Mouse (Mus musculus) liver, embryonic 13.5 days (tissue): ENCODE data around the gene Rpp40. TPM values are rescaled to one million over a fixed set of nuclear protein-coding genes. Genes with fewer than 3 reads are reported as not detected.

Experiments
- ATAC-seq: fragments of 200-750 bp; cut with Nextera tagmentation; 2 replicates; pipeline ENCODE4 v1.8.0; 2017; ENCODE audit warnings: low read depth, mild to moderate bottlenecking, moderate number of reproducible peaks, moderate library complexity
- DNase-seq: peaks from one replicate; pipeline ENCODE4 v3.0.0; 2022
- H3K27ac ChIP-seq: fragments of 300-500 bp; sonication (generic); 2 replicates; pipeline ENCODE4 v1.5.1; 2015; ENCODE audit warnings: moderate library complexity, mild to moderate bottlenecking, inconsistent platforms
- H3K27me3 ChIP-seq: fragments of 300-500 bp; sonication (generic); 2 replicates; pipeline ENCODE4 v1.6.1; 2015; ENCODE audit warnings: mild to moderate bottlenecking, inconsistent platforms
- H3K36me3 ChIP-seq: fragments of 300-500 bp; sonication (generic); 2 replicates; pipeline ENCODE4 v1.6.1; 2015; ENCODE audit warnings: mild to moderate bottlenecking, inconsistent platforms
- H3K4me1 ChIP-seq: fragments of 300-500 bp; sonication (generic); replicated peaks from 2 replicates; pipeline ENCODE4 v1.6.1; 2015; ENCODE audit warnings: inconsistent platforms
- H3K4me2 ChIP-seq: fragments of 300-500 bp; sonication (generic); 2 replicates; pipeline ENCODE4 v1.6.1; 2015; ENCODE audit warnings: inconsistent platforms, mild to moderate bottlenecking, moderate library complexity
- H3K4me3 ChIP-seq: fragments of 300-500 bp; sonication (generic); replicated peaks from 2 replicates; pipeline ENCODE4 v1.5.1; 2015; ENCODE audit warnings: mild to moderate bottlenecking, inconsistent platforms
- H3K9ac ChIP-seq: fragments of 300-500 bp; sonication (generic); 2 replicates; pipeline ENCODE4 v1.6.1; 2015; ENCODE audit warnings: mild to moderate bottlenecking, inconsistent platforms
- H3K9me3 ChIP-seq: fragments of 300-500 bp; sonication (generic); replicated peaks from 2 replicates; pipeline ENCODE4 v1.6.1; 2016; ENCODE audit warnings: inconsistent platforms
- WGBS: fragments of 180-500 bp; shearing (Covaris S2); methylation state at CpG from one replicate; pipeline ENCODE4 v1.1.7; 2015; ENCODE audit not compliant: insufficient replicate concordance; 5-methylcytosine and 5-hydroxymethylcytosine counted together
- polyA plus RNA-seq: library from polyadenylated mRNA; unstranded; fragments of >200 nt; fragmentation: Nextera tagmentation; extraction: Ambion mirVana; gene quantifications from 2 replicates; pipeline ENCODE4 v1.2.1, GENCODE M21; 2015

Rpp40 gene
- 13.8 and 15.8 TPM in 2 replicates for polyA plus RNA-seq

- 0% methylated on average over 35 of the region's 35 CpGs for WGBS
- DNase-seq (peak; percentile 87), ATAC-seq (peak; percentile 100)
- peaks cover 15% of the 10 kb centered on the region for H3K4me1 ChIP-seq
- peaks cover 3% of the 10 kb centered on the region; the same call in 1 of the 2 replicates for H3K36me3 ChIP-seq
- H3K27ac ChIP-seq = no peak within 1 kb of the TSS
- no peaks in the 10 kb centered on the region for H3K27me3 ChIP-seq
- H3K9ac ChIP-seq = peak within 1 kb of the TSS; percentile 62
- peak within 1 kb of the TSS; percentile 67 for H3K4me3 ChIP-seq
- H3K4me2 ChIP-seq = peak within 1 kb of the TSS; percentile 74
- no peaks in the 10 kb centered on the region for H3K9me3 ChIP-seq
Observed at GRCm38 (mm10) chr13:35905879-35906481, at the start of gene Rpp40. Gene Rpp40, minus strand, starts transcription at chr13:35906359.

GRCm38 (mm10) chr13:35949814-35950455 lies 43.8 kb upstream of the Rpp40 start:
- Histone ChIP-seq H3K27me3 (no peaks in the 10 kb centered on the region), H3K9me3 (no peaks in the 10 kb centered on the region), H3K4me3 (no peak overlapping the region), H3K4me2 (no peak overlapping the region), H3K4me1 (0 out of 2 replicates have a peak, but pooled peaks cover 2% of the 10 kb centered on the region), H3K27ac (no peak overlapping the region), H3K36me3 (no peaks in the 10 kb centered on the region), H3K9ac (no peak overlapping the region)
- no peak for DNase-seq
- no peak for ATAC-seq
- whole genome bisulfite sequencing = 52% methylated on average over 17 of the region's 17 CpGs

GRCm38 (mm10) chr13:35947354-35948000 lies 41.3 kb upstream of the Rpp40 start:
- Histone ChIP-seq H3K4me2 (no peak overlapping the region), H3K27me3 (no peaks in the 10 kb centered on the region), H3K4me1 (no peaks in the 10 kb centered on the region), H3K27ac (no peak overlapping the region), H3K4me3 (no peak overlapping the region), H3K36me3 (no peaks in the 10 kb centered on the region), H3K9me3 (no peaks in the 10 kb centered on the region), H3K9ac (no peak overlapping the region)
- 18% methylated on average over 14 of the region's 14 CpGs for WGBS
- no peak for ATAC-seq
- DNase-seq = peak; percentile 46

- Histone ChIP-seq H3K9ac (no peak overlapping the region), H3K27me3 (no peaks in the 10 kb centered on the region)
- 55% methylated on average over 20 of the region's 20 CpGs for WGBS
Observed at GRCm38 (mm10) chr13:35946659-35947353, 40.6 kb upstream of the Rpp40 start.

GRCm38 (mm10) chr13:35940934-35941333 lies 34.8 kb upstream of the Rpp40 start:
- ATAC-seq (no peak), DNase-seq (no peak)
- H3K4me3 ChIP-seq = no peak overlapping the region
- no peak overlapping the region for H3K9ac ChIP-seq
- no peaks in the 10 kb centered on the region for H3K4me1 ChIP-seq
- no peak overlapping the region for H3K4me2 ChIP-seq
- H3K27me3 ChIP-seq = no peaks in the 10 kb centered on the region
- H3K27ac ChIP-seq = no peak overlapping the region
- 30% methylated on average over 5 of the region's 5 CpGs for WGBS
- H3K36me3 ChIP-seq = no peaks in the 10 kb centered on the region
- no peaks in the 10 kb centered on the region for H3K9me3 ChIP-seq

More at GRCm38 (mm10) chr13:35946659-35947353, 40.6 kb upstream of the Rpp40 start:
- no peak overlapping the region for H3K4me3 ChIP-seq
- H3K27ac ChIP-seq = no peak overlapping the region
- no peaks in the 10 kb centered on the region for H3K36me3 ChIP-seq
- no peak overlapping the region for H3K4me2 ChIP-seq
- no peak for ATAC-seq
- no peak for DNase-seq
- H3K9me3 ChIP-seq = no peaks in the 10 kb centered on the region
- H3K4me1 ChIP-seq = no peaks in the 10 kb centered on the region

- Histone ChIP-seq H3K4me2 (no peak overlapping the region), H3K9ac (no peak overlapping the region), H3K36me3 (no peaks in the 10 kb centered on the region), H3K4me3 (no peak overlapping the region), H3K9me3 (no peaks in the 10 kb centered on the region), H3K4me1 (no peaks in the 10 kb centered on the region), H3K27ac (no peak overlapping the region), H3K27me3 (no peaks in the 10 kb centered on the region)
- ATAC-seq (no peak), DNase-seq (no peak)
- 46% methylated on average over 18 of the region's 18 CpGs for WGBS
Observed at GRCm38 (mm10) chr13:35939871-35940665, 33.9 kb upstream of the Rpp40 start.

GRCm38 (mm10) chr13:35937991-35938390 lies 31.8 kb upstream of the Rpp40 start:
- no peaks in the 10 kb centered on the region for H3K36me3 ChIP-seq
- ATAC-seq = no peak
- no peaks in the 10 kb centered on the region for H3K4me1 ChIP-seq
- no peak overlapping the region for H3K9ac ChIP-seq
- DNase-seq = no peak
- WGBS = 68% methylated on average over 2 of the region's 2 CpGs
- H3K9me3 ChIP-seq = no peaks in the 10 kb centered on the region
- H3K4me2 ChIP-seq = no peak overlapping the region
- H3K27ac ChIP-seq = no peak overlapping the region
- no peak overlapping the region for H3K4me3 ChIP-seq
- no peaks in the 10 kb centered on the region for H3K27me3 ChIP-seq

GRCm38 (mm10) chr13:35911476-35911875 lies 5.3 kb upstream of the Rpp40 start:
- H3K36me3 ChIP-seq = no peaks in the 10 kb centered on the region
- WGBS = 57% methylated on average over 1 of the region's 1 CpGs
- no peaks in the 10 kb centered on the region for H3K9me3 ChIP-seq
- H3K4me2 ChIP-seq = no peak overlapping the region
- no peak overlapping the region for H3K27ac ChIP-seq
- DNase-seq = no peak
- H3K4me1 ChIP-seq = peaks cover 2% of the 10 kb centered on the region
- no peak for ATAC-seq
- no peak overlapping the region for H3K9ac ChIP-seq
- H3K27me3 ChIP-seq = no peaks in the 10 kb centered on the region
- no peak overlapping the region for H3K4me3 ChIP-seq

GRCm38 (mm10) chr13:35905378-35905777 lies 781 bp downstream of the Rpp40 start:
- DNase-seq = no peak
- H3K4me3 ChIP-seq = peak overlapping the region; percentile 67
- WGBS = 1% methylated on average over 13 of the region's 13 CpGs
- no peaks in the 10 kb centered on the region for H3K9me3 ChIP-seq
- H3K4me2 ChIP-seq = peak overlapping the region; percentile 74
- peaks cover 15% of the 10 kb centered on the region for H3K4me1 ChIP-seq
- peaks cover 3% of the 10 kb centered on the region; the same call in 1 of the 2 replicates for H3K36me3 ChIP-seq
- H3K27ac ChIP-seq = no peak overlapping the region
- no peak for ATAC-seq
- H3K27me3 ChIP-seq = no peaks in the 10 kb centered on the region
- H3K9ac ChIP-seq = peak overlapping the region; percentile 62

GRCm38 (mm10) chr13:35892866-35893265 lies 13.3 kb downstream of the Rpp40 start:
- H3K27ac ChIP-seq = no peak overlapping the region
- ATAC-seq = no peak
- no peaks in the 10 kb centered on the region for H3K4me1 ChIP-seq
- no peak overlapping the region for H3K9ac ChIP-seq
- H3K27me3 ChIP-seq = no peaks in the 10 kb centered on the region
- no peaks in the 10 kb centered on the region; the same call in none of the 2 replicates for H3K36me3 ChIP-seq
- DNase-seq = no peak
- 16% methylated on average over 3 of the region's 3 CpGs for WGBS
- no peak overlapping the region for H3K4me2 ChIP-seq
- no peak overlapping the region for H3K4me3 ChIP-seq
- H3K9me3 ChIP-seq = no peaks in the 10 kb centered on the region
